Mouse (Mus musculus) cerebellum, adult 2 months (tissue): Measurements from ENCODE around the gene 2900026A02Rik.

Source experiments
- CTCF ChIP-seq: fragments of 200-500 bp; IDR thresholded peaks from 2 replicates; pipeline ENCODE4 v1.5.1; 2011; ENCODE audit warnings: low read depth, mild to moderate bottlenecking, control low read depth, low read length, moderate library complexity, borderline replicate concordance; ENCODE audit not compliant: insufficient read depth
- POLR2A ChIP-seq: fragments of 200-500 bp; IDR thresholded peaks from 2 replicates; pipeline ENCODE4 v1.6.1; 2011; ENCODE audit warnings: low read length, control low read depth, borderline replicate concordance; ENCODE audit not compliant: insufficient read depth

GRCm38 (mm10) chr5:113135513-113135912 lies 85.5 kb downstream of the 2900026A02Rik start:
- TF ChIP-seq CTCF = no peak
- TF ChIP-seq POLR2A = no peak
